Mouse (Mus musculus): ENCODE data around the gene Itpr1. TPM values are rescaled to one million over a fixed set of nuclear protein-coding genes. Genes with fewer than 3 reads are reported as not detected.

The Itpr1 gene
- polyA plus RNA-seq, 1 experiment, result not detected

GRCm38 (mm10) chr6:108244571-108244970 lies 31.7 kb downstream of the Itpr1 start:
- 89% methylated on average over 8 of the region's 8 CpGs for WGBS
- no peak for TF ChIP-seq POLR2A (IDR thresholded peaks at IDR 0.05; ENCODE audit: insufficient read depth, low read depth, low read length)
- no peak for TF ChIP-seq CTCF (IDR thresholded peaks at IDR 0.05; ENCODE audit: insufficient read depth, low read depth, low read length)
- H3K27ac ChIP-seq (ENCODE audit: insufficient read depth, low read depth, low read length), result no peak overlapping the region

GRCm38 (mm10) chr6:108246369-108247085 lies 33.6 kb downstream of the Itpr1 start:
- Histone ChIP-seq H3K4me1 (ENCODE audit: control insufficient read depth, insufficient read depth, low read length) (no peaks in the 10 kb centered on the region), H3K4me3 (ENCODE audit: insufficient read depth, low read depth, low read length) (no peak overlapping the region), H3K27ac (ENCODE audit: insufficient read depth, low read depth, low read length) (no peak overlapping the region)
- TF ChIP-seq POLR2A (IDR thresholded peaks at IDR 0.05; ENCODE audit: insufficient read depth, low read depth, low read length), result no peak
- no peak for TF ChIP-seq CTCF (IDR thresholded peaks at IDR 0.05; ENCODE audit: insufficient read depth, low read depth, low read length)
- 87% methylated on average over 3 of the region's 3 CpGs for WGBS

More at GRCm38 (mm10) chr6:108244571-108244970, 31.7 kb downstream of the Itpr1 start:
- Histone ChIP-seq H3K4me1 (ENCODE audit: control insufficient read depth, insufficient read depth, low read length) (no peaks in the 10 kb centered on the region), H3K4me3 (ENCODE audit: insufficient read depth, low read depth, low read length) (no peak overlapping the region)

- 79% methylated on average over 3 of the region's 3 CpGs for WGBS
- TF ChIP-seq CTCF (IDR thresholded peaks at IDR 0.05; ENCODE audit: insufficient read depth, low read depth, low read length), result no peak
- no peak for TF ChIP-seq POLR2A (IDR thresholded peaks at IDR 0.05; ENCODE audit: insufficient read depth, low read depth, low read length)
- H3K27ac ChIP-seq (ENCODE audit: insufficient read depth, low read depth, low read length), result no peak overlapping the region
Measured at GRCm38 (mm10) chr6:108247211-108247610, 34.3 kb downstream of the Itpr1 start.

GRCm38 (mm10) chr6:108248519-108248918 lies 35.6 kb downstream of the Itpr1 start:
- TF ChIP-seq CTCF (IDR thresholded peaks at IDR 0.05; ENCODE audit: insufficient read depth, low read depth, low read length) (no peak), POLR2A (IDR thresholded peaks at IDR 0.05; ENCODE audit: insufficient read depth, low read depth, low read length) (no peak)
- no peak overlapping the region for H3K27ac ChIP-seq (ENCODE audit: insufficient read depth, low read depth, low read length)
- no peaks in the 10 kb centered on the region for H3K4me1 ChIP-seq (ENCODE audit: control insufficient read depth, insufficient read depth, low read length)
- 47% methylated on average over 4 of the region's 4 CpGs for WGBS
- H3K4me3 ChIP-seq (ENCODE audit: insufficient read depth, low read depth, low read length), result no peak overlapping the region

More at GRCm38 (mm10) chr6:108247211-108247610, 34.3 kb downstream of the Itpr1 start:
- H3K4me1 ChIP-seq (ENCODE audit: control insufficient read depth, insufficient read depth, low read length), result no peaks in the 10 kb centered on the region
- no peak overlapping the region for H3K4me3 ChIP-seq (ENCODE audit: insufficient read depth, low read depth, low read length)

- no peak for TF ChIP-seq CTCF (IDR thresholded peaks at IDR 0.05; ENCODE audit: insufficient read depth, low read depth, low read length)
- TF ChIP-seq POLR2A (IDR thresholded peaks at IDR 0.05; ENCODE audit: insufficient read depth, low read depth, low read length), result no peak
- Histone ChIP-seq H3K27ac (ENCODE audit: insufficient read depth, low read depth, low read length) (peak overlapping the region; percentile 37), H3K4me1 (ENCODE audit: control insufficient read depth, insufficient read depth, low read length) (no peaks in the 10 kb centered on the region), H3K4me3 (ENCODE audit: insufficient read depth, low read depth, low read length) (no peak overlapping the region)
- WGBS, result 42% methylated on average over 9 of the region's 9 CpGs
Measured at GRCm38 (mm10) chr6:108249031-108249917, 36.4 kb downstream of the Itpr1 start.

- TF ChIP-seq POLR2A (IDR thresholded peaks at IDR 0.05; ENCODE audit: insufficient read depth, low read depth, low read length), result no peak
- TF ChIP-seq CTCF (IDR thresholded peaks at IDR 0.05; ENCODE audit: insufficient read depth, low read depth, low read length), result no peak
- H3K27ac ChIP-seq (ENCODE audit: insufficient read depth, low read depth, low read length), result peak overlapping the region; percentile 37; the same call in 1 of the 2 replicates
- no peak overlapping the region for H3K4me3 ChIP-seq (ENCODE audit: insufficient read depth, low read depth, low read length)
- 23% methylated on average over 3 of the region's 3 CpGs for WGBS
- peaks cover 4% of the 10 kb centered on the region for H3K4me1 ChIP-seq (ENCODE audit: control insufficient read depth, insufficient read depth, low read length)
Measured at GRCm38 (mm10) chr6:108249918-108250225, 37.0 kb downstream of the Itpr1 start.

GRCm38 (mm10) chr6:108250416-108250815 lies 37.5 kb downstream of the Itpr1 start:
- Histone ChIP-seq H3K4me3 (ENCODE audit: insufficient read depth, low read depth, low read length) (no peak overlapping the region), H3K27ac (ENCODE audit: insufficient read depth, low read depth, low read length) (no peak overlapping the region), H3K4me1 (ENCODE audit: control insufficient read depth, insufficient read depth, low read length) (peaks cover 6% of the 10 kb centered on the region)
- TF ChIP-seq CTCF (IDR thresholded peaks at IDR 0.05; ENCODE audit: insufficient read depth, low read depth, low read length) (no peak), POLR2A (IDR thresholded peaks at IDR 0.05; ENCODE audit: insufficient read depth, low read depth, low read length) (no peak)
- WGBS, result 68% methylated on average over 4 of the region's 4 CpGs

- WGBS, result 90% methylated on average over 13 of the region's 13 CpGs
- Histone ChIP-seq H3K4me1 (ENCODE audit: control insufficient read depth, insufficient read depth, low read length) (peaks cover 6% of the 10 kb centered on the region), H3K4me3 (ENCODE audit: insufficient read depth, low read depth, low read length) (no peak overlapping the region), H3K27ac (ENCODE audit: insufficient read depth, low read depth, low read length) (no peak overlapping the region)
- TF ChIP-seq POLR2A (IDR thresholded peaks at IDR 0.05; ENCODE audit: insufficient read depth, low read depth, low read length) (no peak), CTCF (IDR thresholded peaks at IDR 0.05; ENCODE audit: insufficient read depth, low read depth, low read length) (no peak)
Measured at GRCm38 (mm10) chr6:108252565-108253360, 39.9 kb downstream of the Itpr1 start.

All from olfactory bulb, adult 2 months (tissue).